Mouse (Mus musculus) forebrain, postnatal 0 days (tissue): Measurements from ENCODE around the gene Ugt1a10. TPM values are rescaled to one million over a fixed set of nuclear protein-coding genes. Genes with fewer than 3 reads are reported as not detected.
A peak's percentile ranks its signal among the peaks of the same experiment; 100 is the strongest.
"Not testable (repeated sequence)": the region's sequence is repeated elsewhere in the genome, so short reads cannot be mapped to it uniquely, and the experiment has no call there.

Source experiments
- ATAC-seq: fragments of 200-750 bp; cut with Nextera tagmentation; 2 replicates; pipeline ENCODE4 v1.8.0; 2017; ENCODE audit warnings: mild to moderate bottlenecking, moderate library complexity
- DNase-seq: peaks from one replicate; pipeline ENCODE4 v3.0.0-alpha.2; 2015
- H3K27ac ChIP-seq: fragments of 300-500 bp; sonication (generic); 2 replicates; pipeline ENCODE4 v1.5.1; 2014; ENCODE audit warnings: low read depth, mild to moderate bottlenecking, antibody characterized with exemption, low read length, moderate library complexity, mixed read lengths
- H3K27me3 ChIP-seq: fragments of 300-500 bp; sonication (generic); 2 replicates; pipeline ENCODE4 v1.6.1; 2014; ENCODE audit warnings: mild to moderate bottlenecking, low read length, mixed read lengths; ENCODE audit not compliant: insufficient read depth
- H3K36me3 ChIP-seq: fragments of 300-500 bp; sonication (generic); 2 replicates; pipeline ENCODE4 v1.6.1; 2014; ENCODE audit warnings: mild to moderate bottlenecking, moderate library complexity; ENCODE audit not compliant: insufficient read depth
- H3K4me1 ChIP-seq: fragments of 300-500 bp; sonication (generic); 2 replicates; pipeline ENCODE4 v1.6.1; 2014; ENCODE audit warnings: antibody characterized with exemption; ENCODE audit not compliant: insufficient read depth
- H3K4me2 ChIP-seq: fragments of 300-500 bp; sonication (generic); 2 replicates; pipeline ENCODE4 v1.6.1; 2014; ENCODE audit warnings: low read depth, mild to moderate bottlenecking, moderate library complexity
- H3K4me3 ChIP-seq: fragments of 300-500 bp; sonication (generic); 2 replicates; pipeline ENCODE4 v1.5.1; 2014; ENCODE audit warnings: low read depth, low read length, mixed read lengths
- H3K9ac ChIP-seq: fragments of 300-500 bp; sonication (generic); 2 replicates; pipeline ENCODE4 v1.6.1; 2014; ENCODE audit warnings: mild to moderate bottlenecking
- H3K9me3 ChIP-seq: fragments of 300-500 bp; sonication (generic); 2 replicates; pipeline ENCODE4 v1.6.1; 2016; ENCODE audit warnings: low read length
- CTCF ChIP-seq: sonication (generic); IDR thresholded peaks from 2 replicates; pipeline ENCODE4 v1.5.1; 2016; ENCODE audit warnings: antibody characterized with exemption, control low read depth, low read depth
- WGBS: fragments of 180-500 bp; shearing (Covaris S2); extraction: QIAGEN DNeasy Blood & Tissue Kit; methylation state at CpG from one replicate; pipeline ENCODE4 v1.1.7; 2014; 5-methylcytosine and 5-hydroxymethylcytosine counted together
- polyA plus RNA-seq: library from polyadenylated mRNA; unstranded; fragments of >200 nt; fragmentation: Nextera tagmentation; extraction: Ambion mirVana; gene quantifications from 2 replicates; pipeline ENCODE4 v1.2.1, GENCODE M21; 2015
- total RNA-seq: library from RNA; depleted of rRNA; stranded (reverse); fragments of >200 nt; gene quantifications from 2 replicates; pipeline ENCODE4 v1.2.3, GENCODE M21; 2014

The Ugt1a10 gene
- total and polyA plus RNA-seq, 2 experiments from 2014 or later = not detected

DNA sequence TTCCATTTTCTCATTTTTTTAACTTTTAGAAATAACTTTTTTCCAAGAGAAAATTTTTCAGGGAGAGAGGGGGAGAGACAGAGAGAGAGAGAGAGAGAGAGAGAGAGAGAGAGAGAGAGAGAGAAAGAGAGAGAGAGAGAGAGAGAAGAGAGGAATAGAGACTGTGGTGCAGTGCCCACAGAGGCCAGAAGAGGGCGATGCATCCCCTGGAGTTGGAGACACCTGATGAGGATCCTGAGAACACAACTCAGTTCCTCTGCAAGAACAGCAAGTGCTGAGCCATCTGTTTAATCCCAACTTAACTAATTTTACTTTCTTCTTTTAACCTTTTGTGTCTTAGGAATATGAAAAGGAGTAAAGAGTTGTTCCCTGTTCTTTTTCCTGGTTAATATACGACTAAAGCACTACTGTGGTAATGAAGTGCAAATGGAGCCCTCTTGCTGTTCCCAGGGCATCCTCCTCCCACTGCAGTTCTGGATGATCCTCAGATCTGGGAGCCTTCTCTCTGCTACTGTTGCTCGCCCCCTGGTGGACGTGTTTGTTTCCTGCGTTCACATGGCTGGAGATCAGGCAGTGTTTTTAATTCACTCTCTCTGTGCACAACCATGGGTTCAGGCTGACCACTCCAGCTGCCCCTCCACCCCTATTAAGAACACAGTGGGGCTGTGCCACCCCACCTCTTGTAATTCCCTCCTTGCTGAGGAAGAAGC lies 88.9 kb downstream of the Ugt1a10 start:
- not testable (repeated sequence) for H3K27ac ChIP-seq, H3K27me3 ChIP-seq, H3K4me3 ChIP-seq, H3K9ac ChIP-seq, H3K9me3 ChIP-seq, H3K4me1 ChIP-seq, H3K36me3 ChIP-seq, H3K4me2 ChIP-seq
- 2% methylated on average over 5 of the region's 5 CpGs for WGBS
- peak; percentile 24 for DNase-seq
- peak; percentile 44; the same call in 1 of the 2 replicates for TF ChIP-seq CTCF
- ATAC-seq = peak; percentile 61

DNA sequence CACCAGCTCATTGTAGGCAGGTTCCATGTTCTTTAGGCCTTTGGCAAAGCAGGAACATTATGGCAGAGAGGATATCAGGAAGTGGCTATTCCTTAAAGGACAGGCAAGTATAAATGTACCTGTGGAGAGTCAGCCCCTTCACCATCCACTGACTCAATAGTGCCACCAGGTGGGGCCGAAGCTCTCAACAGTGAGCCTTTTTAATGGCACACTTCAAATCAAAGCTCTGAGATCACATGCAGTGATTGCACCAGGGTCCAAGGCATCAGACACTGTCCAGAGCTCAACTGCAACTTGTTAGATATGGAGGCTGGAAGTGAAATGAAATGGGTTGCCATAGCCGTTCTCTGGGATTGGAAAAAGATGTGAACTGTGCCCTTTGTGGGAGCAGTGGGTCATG lies 90.1 kb downstream of the Ugt1a10 start:
- H3K4me2 ChIP-seq, H3K27ac ChIP-seq, H3K9me3 ChIP-seq, H3K4me1 ChIP-seq, H3K36me3 ChIP-seq, H3K9ac ChIP-seq, H3K27me3 ChIP-seq, DNase-seq, H3K4me3 ChIP-seq, ATAC-seq: not testable (repeated sequence)
- 71% methylated on average over 2 of the region's 2 CpGs for WGBS
- TF ChIP-seq CTCF = peak; percentile 32

DNA sequence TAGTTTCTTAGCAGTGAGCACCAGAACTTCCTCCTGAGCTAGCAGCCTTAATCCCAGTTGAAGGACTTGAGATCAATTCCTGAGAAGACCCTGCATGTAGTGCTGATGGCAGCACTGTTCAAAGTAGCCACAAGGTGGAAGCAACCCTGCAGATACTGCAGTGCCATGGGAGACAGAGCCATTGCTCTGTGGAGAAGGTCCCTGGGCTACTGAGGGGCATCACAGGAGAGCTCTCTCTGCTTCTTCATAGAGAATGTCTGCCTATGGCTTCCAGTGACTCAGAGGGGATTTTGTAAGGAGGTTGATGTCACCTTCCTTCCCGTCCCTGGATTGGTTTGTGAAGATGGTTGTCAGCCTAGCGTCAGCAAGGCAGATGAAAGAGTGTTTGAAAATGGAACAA lies 94.9 kb downstream of the Ugt1a10 start:
- DNase-seq = not testable (repeated sequence)

DNA sequence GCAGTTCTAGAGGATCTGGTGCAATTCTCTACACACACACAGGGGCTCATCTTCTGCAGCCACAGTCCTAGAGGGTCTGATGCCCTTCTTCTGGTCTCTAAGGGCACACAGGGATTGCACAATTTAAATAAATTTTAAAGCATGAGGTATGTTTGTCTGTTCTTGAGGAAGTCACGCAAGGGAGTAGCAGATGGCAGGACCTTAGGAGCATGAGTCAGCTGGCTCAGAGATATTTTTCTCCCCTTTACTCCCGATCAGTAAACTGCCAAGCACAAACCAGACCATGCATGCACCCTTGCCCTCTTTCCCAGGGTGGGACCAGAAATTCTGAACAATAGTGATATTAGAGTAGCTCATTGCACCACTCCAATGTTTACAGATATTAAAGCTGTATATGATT lies 103.2 kb downstream of the Ugt1a10 start:
- Histone ChIP-seq H3K4me2 (no peak overlapping the region), H3K9ac (no peak overlapping the region), H3K27ac (no peak overlapping the region), H3K36me3 (no peaks in the 10 kb centered on the region), H3K4me1 (no peaks in the 10 kb centered on the region), H3K4me3 (no peak overlapping the region), H3K9me3 (no peaks in the 10 kb centered on the region), H3K27me3 (no peaks in the 10 kb centered on the region)
- DNase-seq (no peak), ATAC-seq (no peak)
- no peak for TF ChIP-seq CTCF
- 87% methylated on average over 2 of the region's 2 CpGs for WGBS

More for the DNA sequence above, 94.9 kb downstream of the Ugt1a10 start:
- not testable (repeated sequence) for H3K9me3 ChIP-seq, H3K9ac ChIP-seq, H3K27ac ChIP-seq, H3K4me1 ChIP-seq, H3K27me3 ChIP-seq, H3K36me3 ChIP-seq, H3K4me2 ChIP-seq, H3K4me3 ChIP-seq
- TF ChIP-seq CTCF = peak; percentile 56
- peak; percentile 61; the same call in 1 of the 2 replicates for ATAC-seq
- 75% methylated on average over 2 of the region's 2 CpGs for WGBS

DNA sequence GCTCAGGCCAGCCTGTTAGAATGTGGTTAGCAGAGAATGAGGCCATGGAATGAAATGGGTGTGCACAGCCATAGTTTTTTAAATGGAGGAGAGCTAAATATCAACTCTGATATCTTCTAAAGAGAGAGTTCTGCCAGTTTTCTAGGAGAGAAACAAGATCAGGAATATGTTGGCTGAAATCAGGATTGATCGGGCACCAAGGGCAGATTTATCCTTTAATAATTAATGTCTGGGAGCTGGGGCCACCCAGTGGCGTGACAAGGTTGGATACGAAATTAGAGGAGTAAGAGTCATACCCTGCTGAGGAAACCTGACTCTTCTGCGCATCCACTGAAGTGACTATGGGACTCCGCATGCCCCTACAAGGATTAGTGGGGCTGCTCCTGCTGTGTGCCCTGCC lies 110.5 kb downstream of the Ugt1a10 start, which contains the start of gene Ugt1a5:
Ugt1a5 (plus strand) TSS at position 302 of the 400 bp plus-strand sequence.
- WGBS = 82% methylated on average over 5 of the region's 5 CpGs
- no peaks in the 10 kb centered on the region for H3K36me3 ChIP-seq
- no peak for ATAC-seq

DNA sequence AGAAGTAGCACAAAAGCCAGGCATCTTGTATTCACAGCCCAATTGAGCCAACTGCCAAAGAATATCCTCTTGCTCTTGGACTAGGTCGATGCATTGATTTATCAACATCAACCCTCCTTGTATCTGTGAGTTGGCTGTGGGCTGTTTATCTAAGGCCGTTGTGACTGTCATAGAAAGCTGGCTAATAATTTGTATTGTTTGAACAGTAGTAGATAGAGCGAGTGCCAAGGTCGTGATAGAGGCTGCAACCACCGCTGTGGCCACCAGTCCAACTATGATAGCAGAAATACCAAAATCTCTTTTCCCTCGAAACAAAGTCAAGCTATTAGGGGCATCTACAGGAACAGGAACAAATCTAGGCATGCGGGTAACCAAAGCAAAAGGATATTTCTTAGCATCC lies 117.0 kb downstream of the Ugt1a10 start:
- H3K4me3 ChIP-seq, DNase-seq, H3K27me3 ChIP-seq, H3K9ac ChIP-seq, H3K27ac ChIP-seq, ATAC-seq, H3K4me2 ChIP-seq, H3K9me3 ChIP-seq, H3K4me1 ChIP-seq, H3K36me3 ChIP-seq: not testable (repeated sequence)
- whole genome bisulfite sequencing = 92% methylated on average over 5 of the region's 7 CpGs

More for the DNA sequence above, 110.5 kb downstream of the Ugt1a10 start, which contains the start of gene Ugt1a5:
- Histone ChIP-seq H3K4me3 (no peak within 1 kb of the TSS), H3K27me3 (no peaks in the 10 kb centered on the region), H3K4me2 (no peak within 1 kb of the TSS), H3K4me1 (no peaks in the 10 kb centered on the region), H3K9ac (no peak within 1 kb of the TSS), H3K9me3 (no peaks in the 10 kb centered on the region), H3K27ac (no peak within 1 kb of the TSS)
- no peak for TF ChIP-seq CTCF
- no peak for DNase-seq

DNA sequence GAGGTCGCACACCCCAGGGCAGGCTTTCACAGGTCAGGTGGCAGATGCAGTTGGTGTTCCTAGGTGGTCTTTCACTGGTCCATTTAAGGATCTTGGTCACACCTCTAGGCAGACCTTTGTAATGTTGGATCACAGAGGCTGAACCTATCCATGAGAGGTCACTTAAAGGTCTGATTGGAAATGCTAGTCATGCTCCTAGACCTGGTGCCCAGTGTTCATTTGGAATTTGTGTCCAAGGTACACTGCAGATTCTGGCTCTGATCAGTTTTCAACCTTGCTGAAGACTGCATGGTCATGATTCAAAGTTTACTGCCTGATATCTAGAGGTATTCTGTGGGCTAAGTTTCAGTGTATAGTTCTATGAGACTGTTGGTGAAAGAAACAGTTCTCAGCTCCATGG lies 124.5 kb downstream of the Ugt1a10 start:
- Histone ChIP-seq H3K4me2 (no peak overlapping the region), H3K4me3 (no peak overlapping the region), H3K36me3 (no peaks in the 10 kb centered on the region), H3K9ac (no peak overlapping the region), H3K27me3 (no peaks in the 10 kb centered on the region), H3K9me3 (peaks cover 10% of the 10 kb centered on the region), H3K4me1 (no peaks in the 10 kb centered on the region), H3K27ac (no peak overlapping the region)
- WGBS = 95% methylated on average over 1 of the region's 1 CpGs
- no peak for DNase-seq
- no peak for ATAC-seq
- TF ChIP-seq CTCF = no peak
